Mouse (Mus musculus): ENCODE results near the gene Slc6a1.

The Slc6a1 gene

DNA sequence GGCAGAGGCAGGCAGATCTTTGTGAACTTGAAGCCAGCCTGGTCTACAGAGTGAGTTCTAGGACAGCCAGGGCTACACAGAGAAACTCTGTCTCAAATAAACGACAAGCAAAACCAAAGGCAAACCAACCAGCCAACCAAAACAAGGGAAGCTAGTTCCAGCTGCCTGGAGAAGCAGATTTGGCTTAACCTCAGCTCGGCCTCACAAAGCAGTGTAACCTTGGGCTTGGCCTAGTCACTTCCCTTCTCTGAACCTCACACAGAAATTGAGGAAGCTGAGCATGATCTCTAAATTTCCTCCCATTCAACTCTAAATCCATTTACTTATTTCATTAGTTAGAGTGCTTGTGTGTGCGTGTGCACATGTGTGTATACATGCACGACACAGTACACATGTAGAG is 79.9 kb downstream of the Slc6a1 start:
- DNase-seq, result no peak

DNA sequence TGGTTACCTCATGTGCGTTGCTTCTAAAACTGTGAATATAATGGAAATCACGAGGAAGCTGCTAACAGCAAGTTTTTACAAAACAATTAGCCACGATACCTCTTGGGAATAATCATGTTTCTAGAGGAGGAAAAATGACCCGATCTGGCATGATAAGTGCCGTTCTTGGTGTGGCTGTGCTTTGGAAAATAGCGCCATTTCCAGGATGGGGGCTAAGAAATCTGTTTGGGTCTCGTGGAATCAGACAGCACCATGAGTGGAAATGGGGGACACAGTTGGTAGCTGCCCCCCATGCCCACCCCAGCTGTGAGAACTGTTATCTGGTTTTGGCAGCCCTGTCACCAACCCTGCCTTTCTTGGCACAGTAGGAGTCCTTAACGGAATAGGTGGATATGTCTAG is 81.3 kb downstream of the Slc6a1 start:
- no peak for DNase-seq

DNA sequence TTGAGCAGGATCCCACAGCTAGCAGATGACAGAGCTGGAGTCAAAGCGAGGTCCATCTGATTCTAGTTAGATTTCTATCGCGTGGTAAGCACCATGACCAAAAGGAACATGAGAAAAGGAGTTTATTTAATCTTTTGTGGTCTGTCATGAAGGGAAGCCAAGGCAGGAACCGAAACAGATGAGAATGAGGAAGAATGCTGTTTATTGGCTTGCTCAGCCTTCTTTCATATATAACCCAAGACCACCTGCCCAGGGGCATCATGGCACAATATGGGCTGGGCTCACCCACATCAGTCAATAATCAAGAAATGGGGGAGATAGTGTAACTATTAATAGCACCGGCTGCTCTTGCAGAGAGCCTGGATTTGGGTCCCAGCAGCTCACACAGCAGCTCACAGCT is 82.3 kb downstream of the Slc6a1 start:
- DNase-seq, result no peak

DNA sequence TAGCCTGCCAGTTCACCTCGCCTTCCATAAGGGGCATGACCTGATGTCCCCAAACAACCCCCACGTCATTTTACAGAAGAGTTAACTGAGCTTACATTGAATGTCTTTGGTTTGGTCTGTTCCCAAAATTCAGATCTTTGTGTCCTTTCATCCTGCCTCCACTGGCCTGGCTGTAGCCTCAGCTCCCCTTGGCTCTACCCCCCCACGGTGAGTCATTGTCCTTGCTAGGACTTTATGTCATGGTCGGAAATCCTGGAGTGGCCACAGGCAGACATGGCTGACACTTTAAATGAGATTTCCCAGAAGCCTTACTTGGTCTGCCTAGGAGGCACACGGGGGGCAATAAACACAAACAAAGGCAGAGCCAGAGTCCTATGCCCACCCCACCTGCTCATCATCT is 83.8 kb downstream of the Slc6a1 start:
- DNase-seq, result no peak

Data from thymus, postnatal 36 days (tissue).